Mouse (Mus musculus) liver, embryonic 14.5 days (tissue): ENCODE results near the gene Klhdc3.

Experiments used
- CTCF ChIP-seq: IDR thresholded peaks from 2 replicates; pipeline ENCODE4 v1.5.1; 2016; ENCODE audit warnings: antibody characterized with exemption, low read depth, control low read depth
- EP300 ChIP-seq: IDR thresholded peaks from 2 replicates; pipeline ENCODE4 v1.6.1; 2016; ENCODE audit warnings: antibody characterized with exemption, low read depth

- TF ChIP-seq EP300 = no peak
- no peak for TF ChIP-seq CTCF
These were observed 35.0 kb downstream of the Klhdc3 start, which contains the start of the genes Klc4 and Mrpl2 for GRCm38 (mm10) chr17:46645561-46646321.
